In genomic region chr12:108393082-108393481, GRCm38 (mm10) we compare ENCODE assay signal across 14 mouse cellular contexts. TPM values are rescaled to one million over a fixed set of nuclear protein-coding genes. Genes with fewer than 3 reads are reported as not detected.
DNase-seq lines count a peak whose midpoint lies in the region; ATAC-seq and TF ChIP-seq lines count a peak whose summit lies in the region.
"Had no signal": no experiment of that assay in that cellular context is flagged by ENCODE, and none has a peak within 500 bp of the region (broad histone marks: within the 10 kb centered on the region; RNA-seq: fewer than 3 reads in every experiment).

No protein-coding gene starts in this region.

- peak overlapping the region; percentile 90 for H3K27ac ChIP-seq in forebrain, embryonic 10.5 days
- H3K27ac ChIP-seq in forebrain, postnatal 0 days (ENCODE audit: low read depth, low read length) = no peak overlapping the region
- peak overlapping the region; percentile 15; the same call in 1 of the 2 replicates for H3K27ac ChIP-seq in kidney, embryonic 14.5 days (ENCODE audit: low read depth, low read length)
- H3K27ac ChIP-seq: hindbrain, embryonic 14.5 days; midbrain, embryonic 12.5 days; neural tube, embryonic 12.5 days had no signal

- no peak for DNase-seq in forebrain, embryonic 10.5 days (ENCODE audit: extremely low spot score, low spot score)
- DNase-seq in forebrain, postnatal 0 days = no peak
- no peak for DNase-seq in kidney, adult 8-10 months
- peak; percentile 59 for DNase-seq in testis, postnatal 10 days (ENCODE audit: low spot score)
- DNase-seq in testis, postnatal 14 days (ENCODE audit: low spot score) = no peak
- no peak for DNase-seq in urinary bladder, adult 18-20 months (ENCODE audit: low spot score in 2 of 2)
- DNase-seq: retina, postnatal 1 day; thymus, postnatal 36 days had no signal

- no peak for TF ChIP-seq CTCF in forebrain, postnatal 0 days (IDR thresholded peaks at IDR 0.05; ENCODE audit: low read depth)

- no peaks in the 10 kb centered on the region for H3K36me3 ChIP-seq in forebrain, embryonic 10.5 days (replicated peaks)
- H3K36me3 ChIP-seq in forebrain, postnatal 0 days (ENCODE audit: insufficient read depth) = no peaks in the 10 kb centered on the region
- no peaks in the 10 kb centered on the region for H3K36me3 ChIP-seq in kidney, embryonic 14.5 days (ENCODE audit: control insufficient read depth, insufficient read depth, low read length)
- H3K36me3 ChIP-seq: midbrain, embryonic 12.5 days; neural tube, embryonic 12.5 days had no signal

- H3K27me3 ChIP-seq in forebrain, embryonic 10.5 days (ENCODE audit: poor library complexity, severe bottlenecking) = no peaks in the 10 kb centered on the region
- no peaks in the 10 kb centered on the region for H3K27me3 ChIP-seq in forebrain, postnatal 0 days (ENCODE audit: insufficient read depth, low read length)
- no peaks in the 10 kb centered on the region for H3K27me3 ChIP-seq in kidney, embryonic 14.5 days (ENCODE audit: control insufficient read depth, insufficient read depth, low read length)
- H3K27me3 ChIP-seq: midbrain, embryonic 12.5 days; neural tube, embryonic 12.5 days had no signal

- 92% methylated on average over 4 of the region's 4 CpGs for WGBS in forebrain, embryonic 10.5 days
- WGBS in forebrain, postnatal 0 days = 67% methylated on average over 4 of the region's 4 CpGs
- 77% methylated on average over 4 of the region's 4 CpGs for WGBS in kidney, embryonic 14.5 days

- no peak overlapping the region for H3K4me3 ChIP-seq in forebrain, embryonic 10.5 days
- H3K4me3 ChIP-seq in forebrain, postnatal 0 days (ENCODE audit: low read depth, low read length) = no peak overlapping the region
- H3K4me3 ChIP-seq in kidney, embryonic 14.5 days (ENCODE audit: low read length) = no peak overlapping the region
- H3K4me3 ChIP-seq: midbrain, embryonic 12.5 days; neural tube, embryonic 12.5 days had no signal

- no peak overlapping the region for H3K4me2 ChIP-seq in forebrain, postnatal 0 days (ENCODE audit: low read depth)
- H3K4me2 ChIP-seq in kidney, embryonic 14.5 days (replicated peaks; ENCODE audit: low read depth, low read length) = no peak overlapping the region
- H3K4me2 ChIP-seq: hindbrain, embryonic 14.5 days; midbrain, embryonic 12.5 days; neural tube, embryonic 12.5 days had no signal

- H3K4me1 ChIP-seq in forebrain, embryonic 10.5 days = peaks cover 70% of the 10 kb centered on the region
- 0 out of 2 replicates have a peak, but pooled peaks cover 3% of the 10 kb centered on the region for H3K4me1 ChIP-seq in forebrain, postnatal 0 days (ENCODE audit: insufficient read depth)
- peaks cover 30% of the 10 kb centered on the region for H3K4me1 ChIP-seq in kidney, embryonic 14.5 days (ENCODE audit: control insufficient read depth, insufficient read depth, low read length)

- no peak for ATAC-seq in forebrain, postnatal 0 days
- no peak for ATAC-seq in kidney, embryonic 14.5 days (ENCODE audit: low FRiP score, low TSS enrichment)
- no peak for ATAC-seq in granulocyte monocyte progenitor cell, adult 5-6 weeks (replicated peaks; ENCODE audit: poor library complexity, severe bottlenecking)
- ATAC-seq: CD4-positive, CD25-positive, alpha-beta regulatory T cell, adult 4 months had no signal

- no peaks in the 10 kb centered on the region for H3K9me3 ChIP-seq in forebrain, embryonic 10.5 days
- H3K9me3 ChIP-seq in forebrain, postnatal 0 days (ENCODE audit: low read length) = no peaks in the 10 kb centered on the region
- H3K9me3 ChIP-seq in kidney, embryonic 14.5 days (ENCODE audit: control insufficient read depth, low read length) = no peaks in the 10 kb centered on the region
- H3K9me3 ChIP-seq: midbrain, embryonic 12.5 days; neural tube, embryonic 12.5 days had no signal

- H3K9ac ChIP-seq in forebrain, postnatal 0 days = no peak overlapping the region
- no peak overlapping the region for H3K9ac ChIP-seq in kidney, embryonic 14.5 days (ENCODE audit: low read depth, low read length)
- H3K9ac ChIP-seq: hindbrain, embryonic 14.5 days; midbrain, embryonic 12.5 days; neural tube, embryonic 12.5 days had no signal

RNA-seq across cellular contexts. Expression of gene Eml1, which starts 22.3 kb away (rescaled TPM):
- 95.1 and 102 TPM in 2 replicates for polyA plus RNA-seq in forebrain, embryonic 10.5 days (2016; fragmentation: Nextera tagmentation; extraction: Ambion mirVana)
- total RNA-seq in forebrain, postnatal 0 days (2014; rRNA removed) = 69.1 and 82.9 TPM in 2 replicates
- polyA plus RNA-seq in forebrain, postnatal 0 days (2015; fragmentation: Nextera tagmentation; extraction: Ambion mirVana) = 42.8 and 43.5 TPM in 2 replicates
- polyA plus RNA-seq in kidney, embryonic 14.5 days (2014; fragmentation: Nextera tagmentation; extraction: Ambion mirVana) = 31.3 and 56.5 TPM in 2 replicates
- total RNA-seq in granulocyte monocyte progenitor cell, adult 5-6 weeks (2014; fragmentation: Nextera tagmentation) = not detected in 2 replicates
- not detected in 2 replicates for total RNA-seq in granulocyte monocyte progenitor cell, adult 5-6 weeks (2017)

RNA-seq across cellular contexts. Expression of gene Cyp46a1, which starts 58.9 kb away (rescaled TPM):
- polyA plus RNA-seq in forebrain, embryonic 10.5 days (2016; fragmentation: Nextera tagmentation; extraction: Ambion mirVana) = 19.4 and 20.1 TPM in 2 replicates
- 30.4 and 34.9 TPM in 2 replicates for total RNA-seq in forebrain, postnatal 0 days (2014; rRNA removed)
- 41.8 and 49.6 TPM in 2 replicates for polyA plus RNA-seq in forebrain, postnatal 0 days (2015; fragmentation: Nextera tagmentation; extraction: Ambion mirVana)
- polyA plus RNA-seq in kidney, embryonic 14.5 days (2014; fragmentation: Nextera tagmentation; extraction: Ambion mirVana) = 4.7 and 5.8 TPM in 2 replicates
- total RNA-seq in granulocyte monocyte progenitor cell, adult 5-6 weeks (2014; fragmentation: Nextera tagmentation) = not detected in 2 replicates
- total RNA-seq in granulocyte monocyte progenitor cell, adult 5-6 weeks (2017) = not detected in 2 replicates
- polyA plus RNA-seq: CD4-positive, CD25-positive, alpha-beta regulatory T cell, adult 4 months had no signal
